12 mouse cellular contexts compared by ENCODE assay signal in the genomic region with DNA sequence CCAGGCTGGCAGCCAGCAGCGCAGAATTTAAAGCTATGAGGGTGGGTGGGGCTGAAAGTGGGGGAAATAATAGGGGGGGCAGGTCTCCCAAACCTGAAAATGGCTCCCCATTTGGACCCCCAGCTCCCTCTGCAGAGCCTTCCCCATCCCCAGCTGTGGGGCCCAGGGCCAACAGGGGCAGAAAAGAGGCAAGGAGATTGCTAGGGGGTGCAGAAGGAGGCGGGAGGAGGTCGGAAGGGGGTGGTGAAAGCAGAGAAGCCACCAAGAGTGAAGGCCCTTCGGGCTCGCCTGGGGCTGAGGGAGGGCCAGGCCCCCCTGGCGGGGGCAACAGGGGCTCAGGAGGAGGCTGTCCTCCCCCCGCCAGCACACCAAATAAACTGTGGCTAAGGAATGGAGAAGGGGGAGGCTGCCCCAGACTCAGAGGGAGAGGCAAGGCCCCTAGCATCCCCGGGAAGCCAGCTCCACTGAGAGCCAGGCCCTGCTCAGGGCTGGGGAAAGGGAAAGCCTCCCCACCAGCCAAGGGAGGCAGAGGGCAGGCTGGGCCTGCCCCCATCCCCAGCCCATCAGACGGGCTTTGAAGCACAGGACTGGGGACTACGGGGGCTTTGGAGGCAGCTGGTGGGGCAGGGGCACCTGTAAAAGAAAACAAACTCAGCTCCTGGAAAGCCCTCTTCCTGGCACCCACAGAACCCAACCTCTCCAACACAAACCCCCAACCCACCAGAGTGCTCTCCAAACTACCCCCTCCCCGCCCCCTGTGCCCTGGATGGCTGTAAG. TPM values are rescaled to one million over a fixed set of nuclear protein-coding genes. Genes with fewer than 3 reads are reported as not detected.
A peak's percentile ranks its signal among the peaks of the same experiment; 100 is the strongest.
DNase-seq lines count a peak whose midpoint lies in the region; ATAC-seq and TF ChIP-seq lines count a peak whose summit lies in the region.
"Had no signal": no experiment of that assay in that cellular context is flagged by ENCODE, and none has a peak within 500 bp of the region (broad histone marks: within the 10 kb centered on the region; RNA-seq: fewer than 3 reads in every experiment).

No protein-coding gene starts in this region.

- intact Hi-C loops in heart, adult 2 months (cut with DNase I) = no loop called here

- H3K9me3 ChIP-seq in heart, embryonic 10.5 days = no peaks in the 10 kb centered on the region
- H3K9me3 ChIP-seq in lung, embryonic 14.5 days (ENCODE audit: low read depth, low read length) = no peaks in the 10 kb centered on the region
- H3K9me3 ChIP-seq in embryonic facial prominence, embryonic 11.5 days (replicated peaks; ENCODE audit: control insufficient read depth, low read length) = no peaks in the 10 kb centered on the region
- no peaks in the 10 kb centered on the region for H3K9me3 ChIP-seq in limb, embryonic 10.5 days (replicated peaks)

- TF ChIP-seq EP300 in heart, adult 2 months (IDR thresholded peaks at IDR 0.05; ENCODE audit: insufficient read depth, low read depth, low read length) = no peak

- ATAC-seq in lung, embryonic 14.5 days (ENCODE audit: insufficient read depth) = no peak
- ATAC-seq in embryonic facial prominence, embryonic 11.5 days (replicated peaks; ENCODE audit: insufficient number of reproducible peaks, low FRiP score, low TSS enrichment, low read depth) = no peak
- ATAC-seq: inflammation-experienced regulatory T-cells, adult 6 months; Patski had no signal

- DNase-seq in heart, embryonic 10.5 days (ENCODE audit: low spot score) = no peak
- DNase-seq in heart, adult 2 months = no peak
- DNase-seq in lung, embryonic 14.5 days = no peak
- DNase-seq in lung, postnatal 10 days = no peak
- no peak for DNase-seq in embryonic facial prominence, embryonic 11.5 days (ENCODE audit: low spot score)
- DNase-seq in limb, embryonic 10.5 days (ENCODE audit: low spot score) = no peak
- DNase-seq in left cerebral cortex, adult 18-20 months (ENCODE audit: low spot score in 2 of 2) = no peak
- no peak for DNase-seq in layer of hippocampus, adult 18-20 months (ENCODE audit: low spot score in 2 of 2)
- DNase-seq: kidney, postnatal 25 days; right cerebral cortex, adult 18-20 months had no signal

- no peak overlapping the region for H3K9ac ChIP-seq in heart, adult 2 months (ENCODE audit: low read depth, low read length)
- H3K9ac ChIP-seq in lung, embryonic 14.5 days = peak overlapping the region; percentile 20
- H3K9ac ChIP-seq in embryonic facial prominence, embryonic 11.5 days (replicated peaks; ENCODE audit: low read length) = peak overlapping the region; percentile 28; the same call in 1 of the 2 replicates

- no peaks in the 10 kb centered on the region for H3K27me3 ChIP-seq in heart, embryonic 10.5 days (ENCODE audit: insufficient read depth, poor library complexity, severe bottlenecking)
- no peaks in the 10 kb centered on the region for H3K27me3 ChIP-seq in heart, adult 2 months (ENCODE audit: control insufficient read depth, insufficient read depth, low read length)
- H3K27me3 ChIP-seq in lung, embryonic 14.5 days (ENCODE audit: insufficient read depth, low read length) = no peaks in the 10 kb centered on the region; the same call in 1 of the 2 replicates
- H3K27me3 ChIP-seq in embryonic facial prominence, embryonic 11.5 days (ENCODE audit: control insufficient read depth, insufficient read depth, low read length) = no peaks in the 10 kb centered on the region
- H3K27me3 ChIP-seq in limb, embryonic 10.5 days (ENCODE audit: low read depth, poor library complexity, severe bottlenecking) = no peaks in the 10 kb centered on the region
- H3K27me3 ChIP-seq: Patski had no signal

- no peak overlapping the region for H3K4me3 ChIP-seq in heart, embryonic 10.5 days
- no peak overlapping the region for H3K4me3 ChIP-seq in heart, adult 2 months
- H3K4me3 ChIP-seq in lung, embryonic 14.5 days (ENCODE audit: low read depth, low read length) = peak overlapping the region; percentile 3; the same call in 1 of the 2 replicates
- no peak overlapping the region for H3K4me3 ChIP-seq in embryonic facial prominence, embryonic 11.5 days (ENCODE audit: low read depth, low read length)
- peak overlapping the region; percentile 20; the same call in 1 of the 2 replicates for H3K4me3 ChIP-seq in limb, embryonic 10.5 days

- peak overlapping the region; percentile 6; the same call in 1 of the 2 replicates for H3K27ac ChIP-seq in heart, embryonic 10.5 days
- no peak overlapping the region for H3K27ac ChIP-seq in heart, adult 2 months
- no peak overlapping the region for H3K27ac ChIP-seq in lung, embryonic 14.5 days (ENCODE audit: low read depth)
- no peak overlapping the region for H3K27ac ChIP-seq in embryonic facial prominence, embryonic 11.5 days (replicated peaks; ENCODE audit: low read depth, low read length)
- 0 out of 2 replicates have a peak overlapping the region, but pooled peaks have one; percentile 31 for H3K27ac ChIP-seq in limb, embryonic 10.5 days

- H3K36me3 ChIP-seq in heart, embryonic 10.5 days = peaks cover 77% of the 10 kb centered on the region
- H3K36me3 ChIP-seq in heart, adult 2 months (ENCODE audit: control insufficient read depth, insufficient read depth, low read length) = no peaks in the 10 kb centered on the region
- peaks cover 76% of the 10 kb centered on the region for H3K36me3 ChIP-seq in lung, embryonic 14.5 days (ENCODE audit: insufficient read depth)
- H3K36me3 ChIP-seq in embryonic facial prominence, embryonic 11.5 days (replicated peaks; ENCODE audit: control insufficient read depth, insufficient read depth, low read depth, low read length) = peaks cover 17% of the 10 kb centered on the region
- H3K36me3 ChIP-seq in limb, embryonic 10.5 days = peaks cover 75% of the 10 kb centered on the region

- H3K4me1 ChIP-seq in heart, embryonic 10.5 days = peaks cover 44% of the 10 kb centered on the region
- H3K4me1 ChIP-seq in heart, adult 2 months (ENCODE audit: control insufficient read depth, insufficient read depth, low read length) = peaks cover 15% of the 10 kb centered on the region
- H3K4me1 ChIP-seq in lung, embryonic 14.5 days (ENCODE audit: insufficient read depth) = peaks cover 18% of the 10 kb centered on the region; the same call in 1 of the 2 replicates
- H3K4me1 ChIP-seq in embryonic facial prominence, embryonic 11.5 days (ENCODE audit: control insufficient read depth, insufficient read depth, low read length) = peaks cover 5% of the 10 kb centered on the region
- peaks cover 49% of the 10 kb centered on the region for H3K4me1 ChIP-seq in limb, embryonic 10.5 days

- H3K79me2 ChIP-seq in heart, adult 2 months (replicated peaks; ENCODE audit: control insufficient read depth, insufficient read depth, low read length) = no peaks in the 10 kb centered on the region

- TF ChIP-seq CTCF in heart, adult 2 months (IDR thresholded peaks at IDR 0.05) = no peak
- no peak for TF ChIP-seq CTCF in lung, embryonic 14.5 days (IDR thresholded peaks at IDR 0.05; ENCODE audit: low read depth)

- no peak for TF ChIP-seq POLR2A in heart, adult 2 months (IDR thresholded peaks at IDR 0.05; ENCODE audit: insufficient read depth, low read depth, low read length)

- WGBS in heart, embryonic 10.5 days = 74% methylated on average over 11 of the region's 11 CpGs
- 84% methylated on average over 10 of the region's 11 CpGs for WGBS in heart, adult 2 months
- WGBS in lung, embryonic 14.5 days = 69% methylated on average over 11 of the region's 11 CpGs
- WGBS in embryonic facial prominence, embryonic 11.5 days = 73% methylated on average over 11 of the region's 11 CpGs
- 82% methylated on average over 11 of the region's 11 CpGs for WGBS in limb, embryonic 10.5 days

- H3K4me2 ChIP-seq in lung, embryonic 14.5 days = no peak overlapping the region
- no peak overlapping the region for H3K4me2 ChIP-seq in embryonic facial prominence, embryonic 11.5 days (ENCODE audit: low read depth, low read length)

RNA-seq across cellular contexts. Expression of gene Mbd6, which starts 3.9 kb away (rescaled TPM):
- 11.3 and 16.9 TPM in 2 replicates for polyA plus RNA-seq in heart, embryonic 10.5 days (2016; fragmentation: Nextera tagmentation; extraction: Ambion mirVana)
- total RNA-seq in heart, adult 2 months (2021) = 10 to 100 TPM; 19.2 to 20.4 TPM
- polyA plus RNA-seq in heart, adult 2 months (2012; rRNA removed) = 15.8 and 22.3 TPM in 2 replicates
- 19.1 and 19.4 TPM in 2 replicates for polyA plus RNA-seq in lung, embryonic 14.5 days (2014; fragmentation: Nextera tagmentation; extraction: Ambion mirVana)
- 9.8 and 11.6 TPM in 2 replicates for polyA plus RNA-seq in embryonic facial prominence, embryonic 11.5 days (2014; fragmentation: Nextera tagmentation; extraction: Ambion mirVana)
- 16.7 and 18.8 TPM in 2 replicates for polyA plus RNA-seq in limb, embryonic 10.5 days (2016; fragmentation: Nextera tagmentation; extraction: Ambion mirVana)
- 10 to 100 TPM; 43.5 to 46.3 TPM for total RNA-seq in left cerebral cortex, adult 18-20 months (2021)
- 10 to 100 TPM; 48.1 to 53.2 TPM for total RNA-seq in layer of hippocampus, adult 18-20 months (2021)

RNA-seq across cellular contexts. Expression of gene Dctn2, which starts 18.7 kb away (rescaled TPM):
- polyA plus RNA-seq in heart, embryonic 10.5 days (2016; fragmentation: Nextera tagmentation; extraction: Ambion mirVana) = 155 and 167 TPM in 2 replicates
- 100 to 1,000 TPM; 123 to 135 TPM for total RNA-seq in heart, adult 2 months (2021)
- polyA plus RNA-seq in heart, adult 2 months (2012; rRNA removed) = 139 and 167 TPM in 2 replicates
- polyA plus RNA-seq in lung, embryonic 14.5 days (2014; fragmentation: Nextera tagmentation; extraction: Ambion mirVana) = 158 and 160 TPM in 2 replicates
- 162 and 180 TPM in 2 replicates for polyA plus RNA-seq in embryonic facial prominence, embryonic 11.5 days (2014; fragmentation: Nextera tagmentation; extraction: Ambion mirVana)
- polyA plus RNA-seq in limb, embryonic 10.5 days (2016; fragmentation: Nextera tagmentation; extraction: Ambion mirVana) = 185 and 194 TPM in 2 replicates
- total RNA-seq in left cerebral cortex, adult 18-20 months (2021) = 100 to 1,000 TPM; 260 TPM
- total RNA-seq in layer of hippocampus, adult 18-20 months (2021) = 100 to 1,000 TPM; 253 to 259 TPM

RNA-seq across cellular contexts. Expression of gene Kif5a, which starts 21.8 kb away (rescaled TPM):
- polyA plus RNA-seq in heart, embryonic 10.5 days (2016; fragmentation: Nextera tagmentation; extraction: Ambion mirVana) = 0.41 and 1.4 TPM in 2 replicates
- total RNA-seq in heart, adult 2 months (2021) = under 1 TPM; 0.34 to 0.45 TPM
- polyA plus RNA-seq in heart, adult 2 months (2012; rRNA removed) = 1.3 and 2.2 TPM in 2 replicates
- 0.64 and 1.0 TPM in 2 replicates for polyA plus RNA-seq in lung, embryonic 14.5 days (2014; fragmentation: Nextera tagmentation; extraction: Ambion mirVana)
- polyA plus RNA-seq in embryonic facial prominence, embryonic 11.5 days (2014; fragmentation: Nextera tagmentation; extraction: Ambion mirVana) = 10.4 and 12.2 TPM in 2 replicates
- 1.4 and 2.2 TPM in 2 replicates for polyA plus RNA-seq in limb, embryonic 10.5 days (2016; fragmentation: Nextera tagmentation; extraction: Ambion mirVana)
- 1,000 to 10,000 TPM; 1,032 to 1,108 TPM for total RNA-seq in left cerebral cortex, adult 18-20 months (2021)
- 100 to 1,000 TPM; 839 to 860 TPM for total RNA-seq in layer of hippocampus, adult 18-20 months (2021)

RNA-seq across cellular contexts. Expression of gene Mars, which starts 26.7 kb away (rescaled TPM):
- 119 and 140 TPM in 2 replicates for polyA plus RNA-seq in heart, embryonic 10.5 days (2016; fragmentation: Nextera tagmentation; extraction: Ambion mirVana)
- total RNA-seq in heart, adult 2 months (2021) = 10 to 100 TPM; 42.6 to 47.7 TPM
- polyA plus RNA-seq in heart, adult 2 months (2012; rRNA removed) = 36.6 and 51.3 TPM in 2 replicates
- polyA plus RNA-seq in lung, embryonic 14.5 days (2014; fragmentation: Nextera tagmentation; extraction: Ambion mirVana) = 128 and 132 TPM in 2 replicates
- 174 and 179 TPM in 2 replicates for polyA plus RNA-seq in embryonic facial prominence, embryonic 11.5 days (2014; fragmentation: Nextera tagmentation; extraction: Ambion mirVana)
- polyA plus RNA-seq in limb, embryonic 10.5 days (2016; fragmentation: Nextera tagmentation; extraction: Ambion mirVana) = 170 and 205 TPM in 2 replicates
- 10 to 100 TPM; 53.3 to 57.9 TPM for total RNA-seq in left cerebral cortex, adult 18-20 months (2021)
- total RNA-seq in layer of hippocampus, adult 18-20 months (2021) = 10 to 100 TPM; 55.2 to 57.5 TPM

RNA-seq across cellular contexts. Expression of gene Arhgap9, which starts 36.9 kb away (rescaled TPM):
- 0.87 and 3.1 TPM in 2 replicates for polyA plus RNA-seq in heart, embryonic 10.5 days (2016; fragmentation: Nextera tagmentation; extraction: Ambion mirVana)
- total RNA-seq in heart, adult 2 months (2021) = 1 to 10 TPM; 2.3 to 2.4 TPM
- polyA plus RNA-seq in heart, adult 2 months (2012; rRNA removed) = 2.5 and 4.8 TPM in 2 replicates
- polyA plus RNA-seq in lung, embryonic 14.5 days (2014; fragmentation: Nextera tagmentation; extraction: Ambion mirVana) = 3.2 and 4.2 TPM in 2 replicates
- 1.8 and 2.7 TPM in 2 replicates for polyA plus RNA-seq in embryonic facial prominence, embryonic 11.5 days (2014; fragmentation: Nextera tagmentation; extraction: Ambion mirVana)
- 5.5 and 5.9 TPM in 2 replicates for polyA plus RNA-seq in limb, embryonic 10.5 days (2016; fragmentation: Nextera tagmentation; extraction: Ambion mirVana)
- 1 to 10 TPM; 1.1 TPM for total RNA-seq in left cerebral cortex, adult 18-20 months (2021)
- total RNA-seq in layer of hippocampus, adult 18-20 months (2021) = under 1 TPM; 0.84 to 0.92 TPM
- polyA plus RNA-seq: Patski had no signal

Comparison
In these comparisons a context has a peak if more than half of its experiments do, and no peak if none do; other contexts are left out.
1. H3K27ac ChIP-seq: peak in heart, embryonic 10.5 days (single experiment) and limb, embryonic 10.5 days (single experiment); none in heart, adult 2 months (single experiment), lung, embryonic 14.5 days (single experiment) and embryonic facial prominence, embryonic 11.5 days (single experiment).
2. H3K4me3 ChIP-seq: peak in lung, embryonic 14.5 days (single experiment) and limb, embryonic 10.5 days (single experiment); none in heart, embryonic 10.5 days (single experiment), heart, adult 2 months (single experiment) and embryonic facial prominence, embryonic 11.5 days (single experiment).